Mouse (Mus musculus) liver, embryonic 11.5 days (tissue): ENCODE measurements around the gene Tbc1d8. TPM values are rescaled to one million over a fixed set of nuclear protein-coding genes. Genes with fewer than 3 reads are reported as not detected.

Experiments used
- ATAC-seq: fragments of 200-750 bp; cut with Nextera tagmentation; replicated peaks from 2 replicates; pipeline ENCODE4 v1.8.0; 2017; ENCODE audit warnings: moderate number of reproducible peaks, mild to moderate bottlenecking, moderate TSS enrichment, moderate library complexity; ENCODE audit not compliant: low FRiP score
- DNase-seq: peaks from one replicate; pipeline ENCODE4 v3.0.0-alpha.2; 2017; ENCODE audit warnings: low spot score
- H3K27ac ChIP-seq: fragments of 300-500 bp; sonication (generic); 2 replicates; pipeline ENCODE4 v1.5.1; 2014; ENCODE audit warnings: mild to moderate bottlenecking, low read depth, low read length, control low read depth
- H3K27me3 ChIP-seq: fragments of 300-500 bp; sonication (generic); replicated peaks from 2 replicates; pipeline ENCODE4 v1.6.1; 2014; ENCODE audit warnings: low read length, mixed read lengths; ENCODE audit not compliant: control insufficient read depth, insufficient read depth
- H3K36me3 ChIP-seq: fragments of 300-500 bp; sonication (generic); 2 replicates; pipeline ENCODE4 v1.6.1; 2014; ENCODE audit warnings: mild to moderate bottlenecking, low read length, moderate library complexity, mixed read lengths; ENCODE audit not compliant: control insufficient read depth, insufficient read depth
- H3K4me1 ChIP-seq: fragments of 300-500 bp; sonication (generic); replicated peaks from 2 replicates; pipeline ENCODE4 v1.6.1; 2014; ENCODE audit warnings: low read length, mixed read lengths; ENCODE audit not compliant: control insufficient read depth, insufficient read depth
- H3K4me2 ChIP-seq: fragments of 300-500 bp; sonication (generic); 2 replicates; pipeline ENCODE4 v1.6.1; 2014; ENCODE audit warnings: mild to moderate bottlenecking, control low read depth, moderate library complexity
- H3K4me3 ChIP-seq: fragments of 300-500 bp; sonication (generic); 2 replicates; pipeline ENCODE4 v1.5.1; 2014; ENCODE audit warnings: low read depth, low read length, control low read depth
- H3K9ac ChIP-seq: fragments of 300-500 bp; sonication (generic); 2 replicates; pipeline ENCODE4 v1.6.1; 2014; ENCODE audit warnings: low read depth, low read length, control low read depth
- H3K9me3 ChIP-seq: fragments of 300-500 bp; sonication (generic); 2 replicates; pipeline ENCODE4 v1.6.1; 2016; ENCODE audit warnings: low read length, inconsistent platforms, mixed read lengths; ENCODE audit not compliant: control insufficient read depth
- WGBS: fragments of 180-500 bp; shearing (Covaris S2); extraction: QIAGEN DNeasy Blood & Tissue Kit; methylation state at CpG from one replicate; pipeline ENCODE4 v1.1.7; 2014; 5-methylcytosine and 5-hydroxymethylcytosine counted together
- polyA plus RNA-seq: library from polyadenylated mRNA; unstranded; fragments of >200 nt; fragmentation: Nextera tagmentation; extraction: Ambion mirVana; gene quantifications from 2 replicates; pipeline ENCODE4 v1.2.1, GENCODE M21; 2014

The Tbc1d8 gene
- polyA plus RNA-seq, 1 experiment from 2014 or later, result 9.3 TPM

DNA sequence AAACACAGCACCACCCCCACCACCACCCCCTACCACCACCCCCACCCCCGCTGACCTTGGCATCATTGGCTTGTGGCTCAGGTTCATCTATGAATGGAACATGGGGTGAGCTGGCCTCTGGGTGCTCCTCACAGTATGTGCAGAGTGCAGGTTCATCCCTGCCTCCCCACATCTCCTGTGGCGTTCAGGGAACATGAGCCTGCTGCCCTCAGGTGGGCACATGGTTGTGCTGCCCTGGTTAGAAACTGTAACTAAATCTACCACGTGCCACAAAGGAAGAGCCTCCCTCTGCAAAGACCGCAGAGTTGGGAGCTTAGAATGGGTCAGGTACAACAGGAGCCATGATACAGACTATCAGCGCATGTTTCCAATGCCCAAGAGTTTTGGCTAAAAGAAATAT lies 135.3 kb downstream of the Tbc1d8 start:
- no peaks in the 10 kb centered on the region for H3K36me3 ChIP-seq
- H3K4me2 ChIP-seq, result no peak overlapping the region
- no peak overlapping the region for H3K4me3 ChIP-seq
- ATAC-seq (no peak), DNase-seq (no peak)
- WGBS, result 78% methylated on average over 5 of the region's 5 CpGs
- no peaks in the 10 kb centered on the region for H3K9me3 ChIP-seq
- H3K27me3 ChIP-seq, result no peaks in the 10 kb centered on the region; the same call in 1 of the 2 replicates
- H3K4me1 ChIP-seq, result no peaks in the 10 kb centered on the region
- no peak overlapping the region for H3K27ac ChIP-seq
- no peak overlapping the region for H3K9ac ChIP-seq

DNA sequence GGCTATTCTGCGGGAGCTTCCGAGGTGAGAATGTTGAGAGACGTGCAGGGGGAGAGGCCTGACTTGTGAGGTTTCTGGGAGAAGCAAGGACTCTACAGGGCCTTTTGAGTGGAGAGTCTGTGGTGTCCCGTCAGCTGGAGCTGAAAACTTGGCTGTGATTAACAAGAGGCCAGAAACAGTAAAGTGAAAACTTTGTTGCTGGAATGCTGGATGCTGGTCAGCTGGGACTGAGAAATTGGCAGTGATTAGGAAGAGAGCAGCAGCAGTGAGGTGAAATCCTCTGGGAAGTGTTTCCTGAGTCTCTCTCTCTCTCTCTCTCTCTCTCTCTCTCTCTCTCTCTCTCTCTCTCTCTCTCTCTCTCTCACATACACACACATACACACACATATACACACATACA lies 136.7 kb downstream of the Tbc1d8 start:
- no peaks in the 10 kb centered on the region for H3K36me3 ChIP-seq
- ATAC-seq (no peak), DNase-seq (no peak)
- no peak overlapping the region for H3K4me2 ChIP-seq
- H3K27me3 ChIP-seq, result no peaks in the 10 kb centered on the region; the same call in 1 of the 2 replicates
- WGBS, result 84% methylated on average over 4 of the region's 4 CpGs
- H3K9ac ChIP-seq, result no peak overlapping the region
- no peak overlapping the region for H3K27ac ChIP-seq
- no peaks in the 10 kb centered on the region for H3K9me3 ChIP-seq
- H3K4me1 ChIP-seq, result no peaks in the 10 kb centered on the region
- no peak overlapping the region for H3K4me3 ChIP-seq

DNA sequence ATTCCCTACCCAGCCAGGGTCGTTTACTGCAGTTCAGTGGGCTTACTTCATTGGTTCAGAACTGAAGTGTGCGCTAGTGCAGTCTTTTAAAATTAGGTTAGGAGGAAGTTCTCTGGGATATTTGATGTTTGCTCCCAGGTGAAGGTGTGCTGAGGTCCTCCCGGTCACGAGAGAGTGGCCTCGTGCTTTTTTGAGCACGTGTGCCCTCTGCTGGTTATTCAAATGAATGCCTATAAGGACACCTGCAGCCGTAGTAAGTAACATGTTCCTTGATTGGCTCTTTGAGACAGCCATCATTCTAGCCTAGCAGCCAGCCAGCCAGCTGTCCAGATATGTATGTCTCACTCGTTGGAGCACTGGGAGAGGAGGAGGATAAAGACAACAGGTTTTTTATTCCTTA lies 137.9 kb downstream of the Tbc1d8 start:
- no peak for DNase-seq
- ATAC-seq, result no peak
- H3K4me2 ChIP-seq, result no peak overlapping the region

DNA sequence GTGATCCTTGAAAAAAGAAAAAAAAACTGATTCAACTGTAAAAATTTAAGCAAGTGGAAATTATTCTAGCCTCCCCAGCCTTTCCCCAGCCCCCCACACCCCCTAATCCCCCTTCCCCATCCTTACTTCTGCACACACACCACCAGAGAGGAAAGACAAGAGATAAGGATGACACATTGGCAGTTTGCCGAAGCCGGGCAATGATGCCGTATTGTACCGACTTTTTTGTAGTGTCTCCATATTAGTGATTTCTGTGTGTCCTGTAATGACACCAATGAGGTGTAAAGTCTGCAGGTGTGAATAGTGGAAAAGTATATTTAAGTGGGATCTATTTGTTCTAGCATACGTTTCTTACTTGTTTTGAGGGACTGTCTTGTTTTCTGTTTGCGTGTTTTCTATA lies 138.4 kb downstream of the Tbc1d8 start:
- H3K27me3 ChIP-seq, result peaks cover 5% of the 10 kb centered on the region
- 48% methylated on average over 6 of the region's 6 CpGs for WGBS
- no peak overlapping the region for H3K9ac ChIP-seq
- H3K4me2 ChIP-seq, result no peak overlapping the region
- no peaks in the 10 kb centered on the region for H3K4me1 ChIP-seq
- no peak for DNase-seq
- ATAC-seq, result no peak
- H3K36me3 ChIP-seq, result no peaks in the 10 kb centered on the region
- no peaks in the 10 kb centered on the region for H3K9me3 ChIP-seq
- no peak overlapping the region for H3K4me3 ChIP-seq
- H3K27ac ChIP-seq, result no peak overlapping the region

More for the DNA sequence above, 137.9 kb downstream of the Tbc1d8 start:
- 21% methylated on average over 8 of the region's 8 CpGs for WGBS
- no peaks in the 10 kb centered on the region for H3K4me1 ChIP-seq
- H3K9me3 ChIP-seq, result no peaks in the 10 kb centered on the region
- H3K36me3 ChIP-seq, result no peaks in the 10 kb centered on the region
- peaks cover 5% of the 10 kb centered on the region for H3K27me3 ChIP-seq
- H3K27ac ChIP-seq, result no peak overlapping the region
- H3K9ac ChIP-seq, result no peak overlapping the region
- no peak overlapping the region for H3K4me3 ChIP-seq

DNA sequence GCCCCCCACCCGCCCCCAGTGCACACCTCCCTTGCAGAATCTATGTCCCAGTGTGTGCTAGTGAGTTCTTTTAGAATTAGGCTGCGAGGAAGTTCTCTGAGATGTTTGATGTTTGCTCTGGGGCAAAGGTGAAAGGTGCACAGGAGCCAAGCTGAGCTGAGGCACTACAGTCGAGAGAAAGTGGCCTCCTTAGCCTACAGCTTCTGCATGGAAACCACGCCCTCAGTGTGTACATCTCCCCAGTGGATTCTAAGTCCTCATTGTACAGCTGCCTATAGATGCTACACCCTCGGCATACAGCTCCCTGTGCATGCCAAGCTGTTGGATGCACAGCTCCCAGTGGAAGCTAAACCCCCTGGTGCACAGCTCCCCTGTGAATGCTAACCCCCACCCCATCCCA lies 139.1 kb downstream of the Tbc1d8 start:
- ATAC-seq, result no peak
- H3K4me3 ChIP-seq, result no peak overlapping the region
- H3K9ac ChIP-seq, result no peak overlapping the region
- H3K4me1 ChIP-seq, result no peaks in the 10 kb centered on the region
- peaks cover 7% of the 10 kb centered on the region for H3K27me3 ChIP-seq
- no peak for DNase-seq
- H3K4me2 ChIP-seq, result no peak overlapping the region
- H3K27ac ChIP-seq, result no peak overlapping the region
- 50% methylated on average over 5 of the region's 5 CpGs for WGBS
- no peaks in the 10 kb centered on the region for H3K36me3 ChIP-seq
- no peaks in the 10 kb centered on the region for H3K9me3 ChIP-seq

DNA sequence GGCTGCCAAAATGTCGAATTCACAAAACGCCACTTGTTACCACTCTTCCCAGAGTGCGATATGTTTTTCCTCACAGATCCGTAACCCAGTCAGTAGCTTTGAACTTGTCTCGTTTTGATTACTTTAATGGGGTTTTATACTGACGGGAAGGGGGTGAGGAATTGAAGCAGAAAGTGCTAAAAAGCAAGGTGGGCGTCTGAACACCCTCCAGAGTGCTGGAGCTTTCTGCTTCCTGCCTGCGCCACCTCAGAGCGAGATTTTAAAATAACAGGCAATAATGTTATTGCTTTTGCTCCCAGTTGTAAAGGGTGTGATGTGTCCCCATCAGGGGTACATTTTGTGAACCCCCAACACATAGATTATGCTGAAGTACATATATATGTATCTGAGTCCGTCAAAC lies 139.7 kb downstream of the Tbc1d8 start:
- WGBS, result 76% methylated on average over 10 of the region's 10 CpGs
- no peaks in the 10 kb centered on the region for H3K9me3 ChIP-seq
- no peaks in the 10 kb centered on the region for H3K36me3 ChIP-seq
- no peak overlapping the region for H3K9ac ChIP-seq
- H3K27me3 ChIP-seq, result peaks cover 8% of the 10 kb centered on the region
- no peak overlapping the region for H3K4me2 ChIP-seq
- ATAC-seq, result no peak
- H3K27ac ChIP-seq, result no peak overlapping the region
- H3K4me3 ChIP-seq, result no peak overlapping the region
- DNase-seq, result no peak
- no peaks in the 10 kb centered on the region for H3K4me1 ChIP-seq

DNA sequence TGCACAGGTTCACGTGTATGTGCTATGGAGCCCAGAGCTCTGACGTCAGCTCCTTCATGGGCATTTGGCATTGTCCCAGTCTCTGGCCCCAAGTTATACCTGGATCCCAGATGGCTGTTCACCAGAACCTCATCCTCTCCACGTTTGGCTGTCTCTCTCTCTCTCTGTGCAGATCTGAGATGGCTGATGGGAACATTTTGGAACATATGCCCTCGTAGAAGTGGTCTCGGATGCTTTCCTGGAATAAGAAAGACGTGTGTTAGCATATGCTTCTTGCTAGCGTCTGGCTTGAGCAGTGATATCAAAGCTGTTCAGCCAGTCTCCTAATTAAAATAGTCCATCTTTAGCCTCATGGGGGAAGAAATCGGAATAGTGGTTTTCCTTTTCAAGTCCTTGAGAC lies 141.8 kb downstream of the Tbc1d8 start:
- no peak overlapping the region for H3K4me3 ChIP-seq
- no peak for DNase-seq
- no peak overlapping the region for H3K27ac ChIP-seq
- no peaks in the 10 kb centered on the region for H3K9me3 ChIP-seq
- H3K27me3 ChIP-seq, result peaks cover 8% of the 10 kb centered on the region
- 76% methylated on average over 8 of the region's 8 CpGs for WGBS
- no peaks in the 10 kb centered on the region for H3K4me1 ChIP-seq
- no peaks in the 10 kb centered on the region for H3K36me3 ChIP-seq
- no peak overlapping the region for H3K9ac ChIP-seq
- H3K4me2 ChIP-seq, result no peak overlapping the region
- ATAC-seq, result no peak

DNA sequence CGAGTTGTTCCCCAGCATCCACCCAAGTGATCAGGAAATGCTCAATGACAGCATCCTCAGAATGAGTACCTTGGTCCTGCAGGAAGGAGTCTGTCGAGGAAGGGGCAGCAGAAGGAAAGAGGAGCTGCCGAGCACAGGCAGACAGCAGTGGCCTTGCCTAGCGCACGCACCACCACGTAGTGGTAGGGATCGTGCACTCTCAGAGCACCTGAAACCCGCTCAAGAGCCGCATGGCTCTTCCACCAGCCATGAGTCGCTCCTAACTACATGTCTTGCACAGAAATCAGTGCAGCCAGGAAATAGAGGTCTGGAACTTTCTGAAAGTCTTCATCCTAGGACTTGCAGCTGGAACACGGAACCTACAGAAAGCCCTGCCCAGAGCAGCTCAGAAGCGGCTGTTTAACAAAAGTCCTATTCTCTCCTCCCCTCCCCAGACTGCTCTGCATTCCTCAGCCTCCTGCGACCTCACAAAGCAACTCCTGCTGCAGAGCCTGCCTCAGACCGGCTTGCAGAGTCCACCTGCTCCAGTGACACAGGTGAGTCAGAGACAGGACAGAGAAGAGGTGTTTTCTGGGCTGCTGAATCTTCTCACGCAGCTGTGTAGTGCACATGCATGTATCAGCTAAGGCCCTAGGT lies 142.9 kb downstream of the Tbc1d8 start:
- H3K4me3 ChIP-seq, result no peak overlapping the region
- H3K36me3 ChIP-seq, result no peaks in the 10 kb centered on the region
- peaks cover 8% of the 10 kb centered on the region for H3K27me3 ChIP-seq
- H3K9ac ChIP-seq, result no peak overlapping the region
- H3K4me1 ChIP-seq, result no peaks in the 10 kb centered on the region
- ATAC-seq (no peak), DNase-seq (no peak)
- 41% methylated on average over 15 of the region's 15 CpGs for WGBS
- H3K4me2 ChIP-seq, result no peak overlapping the region
- H3K27ac ChIP-seq, result no peak overlapping the region
- no peaks in the 10 kb centered on the region for H3K9me3 ChIP-seq

DNA sequence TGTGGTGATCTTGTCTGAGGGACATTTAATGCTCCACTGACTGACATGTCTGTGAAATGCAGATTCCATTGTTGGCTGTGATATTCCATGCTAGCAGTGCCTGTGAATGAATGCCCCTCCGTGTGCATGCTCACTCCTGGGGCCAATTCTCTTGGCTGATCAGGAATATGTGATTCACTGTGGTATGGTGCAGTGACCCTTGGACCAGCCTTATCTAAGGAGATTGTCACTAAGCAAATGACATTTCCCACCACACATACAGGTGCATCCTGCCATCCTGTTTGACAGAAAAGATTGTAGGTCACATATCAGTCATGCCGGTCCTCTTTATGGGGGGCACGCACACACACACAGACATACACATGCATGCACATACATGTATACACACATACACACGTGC lies 146.1 kb downstream of the Tbc1d8 start:
- ATAC-seq (no peak), DNase-seq (no peak)
- H3K27ac ChIP-seq, result no peak overlapping the region
- no peaks in the 10 kb centered on the region for H3K36me3 ChIP-seq
- H3K4me3 ChIP-seq, result no peak overlapping the region
- no peak overlapping the region for H3K9ac ChIP-seq
- no peaks in the 10 kb centered on the region for H3K4me1 ChIP-seq
- peaks cover 8% of the 10 kb centered on the region for H3K27me3 ChIP-seq
- no peaks in the 10 kb centered on the region for H3K9me3 ChIP-seq
- 70% methylated on average over 4 of the region's 4 CpGs for WGBS
- no peak overlapping the region for H3K4me2 ChIP-seq
